Mouse (Mus musculus) hindbrain, embryonic 11.5 days (tissue): ENCODE measurements around the gene Wdr82. TPM values are rescaled to one million over a fixed set of nuclear protein-coding genes. Genes with fewer than 3 reads are reported as not detected.

Experiments
- ATAC-seq: fragments of 200-750 bp; cut with Nextera tagmentation; 2 replicates; pipeline ENCODE4 v1.8.0; 2017; ENCODE audit warnings: mild to moderate bottlenecking, moderate TSS enrichment, moderate library complexity; ENCODE audit not compliant: low FRiP score
- DNase-seq: peaks from one replicate; pipeline ENCODE4 v3.0.0-alpha.2; 2015; ENCODE audit warnings: low spot score
- H3K27ac ChIP-seq: fragments of 300-500 bp; sonication (generic); 2 replicates; pipeline ENCODE4 v1.5.1; 2014; ENCODE audit warnings: mild to moderate bottlenecking, low read depth, low read length
- H3K27me3 ChIP-seq: fragments of 300-500 bp; sonication (generic); 2 replicates; pipeline ENCODE4 v1.6.1; 2014; ENCODE audit warnings: mild to moderate bottlenecking, low read length, moderate library complexity, mixed read lengths; ENCODE audit not compliant: control insufficient read depth, insufficient read depth
- H3K36me3 ChIP-seq: fragments of 300-500 bp; sonication (generic); 2 replicates; pipeline ENCODE4 v1.6.1; 2014; ENCODE audit warnings: mild to moderate bottlenecking, low read length, moderate library complexity, mixed read lengths; ENCODE audit not compliant: control insufficient read depth, insufficient read depth
- H3K4me1 ChIP-seq: fragments of 300-500 bp; sonication (generic); replicated peaks from 2 replicates; pipeline ENCODE4 v1.6.1; 2014; ENCODE audit warnings: low read length, mixed read lengths; ENCODE audit not compliant: control insufficient read depth, insufficient read depth
- H3K4me2 ChIP-seq: fragments of 300-500 bp; sonication (generic); replicated peaks from 2 replicates; pipeline ENCODE4 v1.6.1; 2014; ENCODE audit warnings: mild to moderate bottlenecking, low read depth, low read length
- H3K4me3 ChIP-seq: fragments of 300-500 bp; sonication (generic); 2 replicates; pipeline ENCODE4 v1.5.1; 2014; ENCODE audit warnings: low read depth, low read length
- H3K9ac ChIP-seq: fragments of 300-500 bp; sonication (generic); 2 replicates; pipeline ENCODE4 v1.6.1; 2014; ENCODE audit warnings: low read depth, low read length
- H3K9me3 ChIP-seq: fragments of 300-500 bp; sonication (generic); 2 replicates; pipeline ENCODE4 v1.6.1; 2016; ENCODE audit warnings: low read length; ENCODE audit not compliant: control insufficient read depth
- WGBS: fragments of 180-500 bp; shearing (Covaris S2); extraction: QIAGEN DNeasy Blood & Tissue Kit; methylation state at CpG from one replicate; pipeline ENCODE4 v1.1.7; 2014; 5-methylcytosine and 5-hydroxymethylcytosine counted together
- polyA plus RNA-seq: library from polyadenylated mRNA; unstranded; fragments of >200 nt; fragmentation: Nextera tagmentation; extraction: Ambion mirVana; gene quantifications from 2 replicates; pipeline ENCODE4 v1.2.1, GENCODE M21; 2014

The Wdr82 gene
- polyA plus RNA-seq, 1 experiment from 2014 or later: 32.8 TPM

DNA sequence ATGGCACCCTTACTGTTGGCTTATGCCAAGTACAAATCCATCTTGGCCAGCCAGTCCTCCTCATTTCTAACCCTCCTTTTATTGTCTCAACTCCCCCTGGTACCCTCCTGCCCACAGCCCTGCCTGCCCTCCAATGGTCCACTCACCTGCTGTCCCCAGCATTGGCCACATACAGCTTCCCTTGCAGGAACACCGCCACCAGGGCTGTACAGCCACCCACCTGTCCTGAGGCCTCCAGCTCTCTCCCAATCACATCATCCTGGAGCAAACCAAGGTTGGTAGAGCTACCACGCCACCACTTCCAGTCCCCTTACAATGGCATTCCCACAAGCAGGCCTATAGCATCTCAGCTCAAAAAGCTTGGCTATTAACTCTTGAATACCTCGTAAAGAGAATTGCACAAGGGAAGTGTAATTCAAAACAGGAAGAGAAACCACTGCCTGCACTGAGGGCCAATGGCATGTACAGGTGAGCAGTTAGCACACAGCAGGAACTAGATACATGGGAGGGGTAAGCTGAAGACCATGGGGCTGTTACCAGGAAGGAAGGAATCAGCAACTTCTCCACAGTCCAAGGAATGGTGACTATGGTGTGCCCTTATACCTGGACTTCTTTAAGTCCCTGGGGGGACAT, 26.5 kb downstream of the Wdr82 start:
- DNase-seq: no peak
- no peak overlapping the region for H3K9ac ChIP-seq
- WGBS: 92% methylated on average over 3 of the region's 3 CpGs
- H3K36me3 ChIP-seq: 0 out of 2 replicates have a peak, but pooled peaks cover 3% of the 10 kb centered on the region
- H3K9me3 ChIP-seq: no peaks in the 10 kb centered on the region
- no peaks in the 10 kb centered on the region; the same call in none of the 2 replicates for H3K4me1 ChIP-seq
- no peaks in the 10 kb centered on the region for H3K27me3 ChIP-seq
- no peak overlapping the region for H3K4me2 ChIP-seq
- ATAC-seq: no peak
- no peak overlapping the region for H3K4me3 ChIP-seq
- H3K27ac ChIP-seq: no peak overlapping the region

DNA sequence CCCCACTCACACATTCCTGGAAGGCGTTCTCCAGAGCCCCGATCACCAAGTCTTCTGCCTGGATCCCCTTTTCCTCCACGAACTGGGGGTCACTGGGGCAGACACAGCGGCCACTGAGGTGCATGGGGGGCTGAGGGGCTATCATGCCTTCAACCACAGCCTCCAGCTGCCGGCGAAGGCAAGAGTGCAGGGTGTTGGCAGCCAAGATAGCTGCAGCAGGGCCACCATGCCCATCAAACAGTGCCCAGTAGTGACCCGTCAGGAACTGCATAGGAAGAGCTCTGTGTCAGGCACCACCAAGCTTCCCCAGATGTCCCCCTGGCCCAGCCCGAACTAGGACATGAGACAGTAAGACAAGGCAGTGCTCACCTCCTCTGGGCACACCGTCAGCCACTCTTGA, 27.0 kb downstream of the Wdr82 start:
- no peak overlapping the region for H3K4me3 ChIP-seq
- DNase-seq: no peak
- H3K4me2 ChIP-seq: no peak overlapping the region
- WGBS: 92% methylated on average over 9 of the region's 9 CpGs
- H3K9ac ChIP-seq: no peak overlapping the region
- 0 out of 2 replicates have a peak, but pooled peaks cover 3% of the 10 kb centered on the region for H3K36me3 ChIP-seq
- no peaks in the 10 kb centered on the region for H3K27me3 ChIP-seq
- no peak for ATAC-seq
- no peaks in the 10 kb centered on the region; the same call in none of the 2 replicates for H3K4me1 ChIP-seq
- H3K9me3 ChIP-seq: no peaks in the 10 kb centered on the region
- no peak overlapping the region for H3K27ac ChIP-seq

DNA sequence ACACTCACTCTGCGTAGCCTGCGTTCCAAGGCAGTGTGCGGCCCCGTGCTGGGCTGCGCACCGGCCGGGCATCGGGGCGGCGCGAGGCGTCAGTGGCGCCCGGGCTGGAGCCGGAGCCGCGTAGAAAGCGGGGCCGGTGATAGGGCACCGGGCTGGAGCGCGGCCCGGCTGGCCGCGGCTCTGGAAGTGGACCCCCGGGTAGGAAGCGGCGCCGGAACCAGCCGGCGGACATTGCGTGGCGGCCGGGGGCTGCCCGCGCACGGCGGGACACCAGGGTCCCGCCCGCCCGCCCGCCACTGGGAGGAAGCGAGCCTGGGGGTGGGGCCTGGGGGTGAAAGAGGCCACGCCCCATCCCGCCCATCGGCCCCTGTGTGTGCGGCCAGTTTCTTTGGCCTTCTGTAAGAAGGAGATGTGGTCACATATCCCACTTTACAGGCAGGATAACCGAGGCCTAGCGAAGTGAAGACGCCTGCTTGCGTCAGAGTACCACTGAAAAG, 28.3 kb downstream of the Wdr82 start:
- ATAC-seq (peak; percentile 67), DNase-seq (peak; percentile 81)
- no peak overlapping the region for H3K27ac ChIP-seq
- H3K4me3 ChIP-seq: peak overlapping the region; percentile 56
- H3K4me1 ChIP-seq: peaks cover 4% of the 10 kb centered on the region
- WGBS: under 1% methylated on average over 36 of the region's 51 CpGs
- H3K36me3 ChIP-seq: no peaks in the 10 kb centered on the region
- no peaks in the 10 kb centered on the region for H3K27me3 ChIP-seq
- peak overlapping the region; percentile 74 for H3K9ac ChIP-seq
- no peaks in the 10 kb centered on the region for H3K9me3 ChIP-seq
- H3K4me2 ChIP-seq: peak overlapping the region; percentile 51

DNA sequence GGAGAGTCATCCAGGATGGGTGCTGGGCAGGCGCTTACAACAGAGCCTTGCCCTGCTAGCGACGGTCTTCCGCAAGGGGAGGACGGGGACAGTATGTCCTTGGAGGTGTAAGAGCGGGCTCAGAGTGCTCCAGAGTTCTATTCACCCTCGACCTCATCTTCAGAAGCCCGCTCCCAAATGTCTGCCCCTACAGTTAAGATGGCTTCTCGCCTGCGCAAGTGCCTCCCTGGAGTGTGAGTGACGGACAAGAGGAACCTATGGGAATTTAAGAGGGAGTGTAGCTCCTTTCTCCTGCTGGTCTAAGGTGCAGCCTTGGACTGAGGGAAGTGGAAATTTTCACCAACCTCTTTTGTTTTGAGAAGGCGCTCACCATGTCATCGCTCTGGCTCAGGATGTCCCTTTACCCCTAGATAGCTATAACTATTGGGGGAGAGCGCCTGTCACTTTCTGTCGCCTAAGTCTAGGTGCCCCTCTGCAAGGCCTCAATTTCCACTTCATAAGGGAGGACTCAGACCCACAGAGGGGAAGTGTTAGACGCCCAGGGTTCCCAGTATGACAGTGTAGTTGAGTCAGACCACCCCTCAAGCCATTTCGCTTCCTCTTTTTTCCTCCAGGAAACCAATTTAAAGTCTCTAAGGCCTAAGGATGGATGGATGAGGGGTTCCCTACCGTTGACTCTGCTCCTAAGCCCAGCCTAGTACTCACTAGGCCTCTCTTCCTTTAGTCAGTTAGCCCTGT, 29.0 kb downstream of the Wdr82 start, which contains the start of gene Ppm1m:
Ppm1m (minus strand) TSS at position 212 of the 738 bp plus-strand sequence.
- Histone ChIP-seq H3K27me3 (no peaks in the 10 kb centered on the region), H3K27ac (no peak within 1 kb of the TSS), H3K9ac (peak within 1 kb of the TSS; percentile 74), H3K4me1 (peaks cover 4% of the 10 kb centered on the region), H3K4me2 (peak within 1 kb of the TSS; percentile 51), H3K36me3 (no peaks in the 10 kb centered on the region), H3K9me3 (no peaks in the 10 kb centered on the region), H3K4me3 (peak within 1 kb of the TSS; percentile 56)
- WGBS: 37% methylated on average over 18 of the region's 18 CpGs
- no peak for DNase-seq
- no peak for ATAC-seq

DNA sequence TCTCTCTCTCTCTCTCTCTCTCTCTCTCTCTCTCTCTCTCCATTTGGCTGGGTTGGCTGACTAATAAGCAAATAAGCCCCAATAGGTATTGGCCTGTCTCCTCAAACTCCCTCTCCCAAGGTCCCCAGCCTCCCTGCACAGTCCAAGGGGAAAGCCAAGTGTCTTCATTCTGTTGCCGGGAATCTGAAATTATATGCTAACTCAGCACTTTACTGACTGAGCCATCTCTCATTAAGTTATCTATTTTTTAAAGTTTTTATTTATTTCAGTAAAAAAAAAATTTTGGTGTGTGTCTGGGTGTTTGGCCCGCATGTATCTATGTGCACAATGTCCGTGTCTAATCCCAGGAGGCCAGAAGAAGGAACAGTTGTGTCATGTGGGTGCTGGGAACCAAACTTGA, 31.2 kb downstream of the Wdr82 start:
- ATAC-seq: no peak
- Histone ChIP-seq H3K4me1 (peaks cover 4% of the 10 kb centered on the region), H3K9ac (no peak overlapping the region), H3K4me3 (no peak overlapping the region), H3K4me2 (peak overlapping the region; percentile 73), H3K9me3 (no peaks in the 10 kb centered on the region), H3K27ac (no peak overlapping the region), H3K27me3 (no peaks in the 10 kb centered on the region), H3K36me3 (no peaks in the 10 kb centered on the region)
- WGBS: 87% methylated on average over 3 of the region's 3 CpGs
- no peak for DNase-seq

DNA sequence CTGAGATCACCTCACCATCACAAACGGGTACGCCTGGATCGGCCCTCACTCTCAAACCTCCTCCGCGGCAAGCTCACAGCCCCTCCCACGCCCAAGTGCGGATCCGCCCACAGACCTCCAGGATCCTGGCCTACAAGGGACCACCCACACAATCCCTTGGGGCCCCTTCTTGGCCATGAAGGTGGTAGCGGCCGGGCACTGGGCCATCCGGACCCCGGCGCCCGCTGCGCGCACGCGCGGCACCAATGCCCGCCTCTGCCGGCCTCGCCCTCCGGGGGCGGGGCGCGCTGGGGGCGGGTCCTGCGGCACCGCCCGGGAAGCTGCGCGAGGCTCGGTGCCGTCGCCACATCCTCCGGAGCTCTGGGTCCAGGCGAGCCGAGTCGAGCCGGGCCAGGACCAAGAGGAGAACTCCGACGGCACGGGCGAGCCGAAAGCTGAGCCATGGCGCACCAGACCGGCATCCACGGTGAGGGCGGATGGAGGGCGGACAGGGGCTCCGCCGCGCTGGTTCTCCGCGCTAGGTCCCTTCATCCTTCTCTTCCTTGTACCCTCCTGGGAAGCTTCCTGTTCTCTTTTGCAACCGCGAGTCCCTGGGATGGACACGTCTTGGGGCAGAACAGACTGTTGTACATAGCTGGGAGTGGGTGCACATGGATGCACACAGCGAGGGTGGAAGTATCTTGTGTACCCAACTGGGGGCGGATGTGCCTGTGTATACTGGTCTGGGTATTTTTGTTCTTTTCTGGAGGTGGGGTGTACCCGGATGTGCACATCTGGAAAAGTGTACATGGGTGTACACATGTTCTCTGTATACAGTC, 32.3 kb downstream of the Wdr82 start, which contains the start of gene Twf2:
Twf2 (plus strand) TSS at position 290 of the 818 bp plus-strand sequence.
- Histone ChIP-seq H3K4me3 (peak within 1 kb of the TSS; percentile 65), H3K27ac (peak within 1 kb of the TSS; percentile 39; the same call in 1 of the 2 replicates), H3K4me2 (peak within 1 kb of the TSS; percentile 73), H3K9ac (peak within 1 kb of the TSS; percentile 80), H3K27me3 (no peaks in the 10 kb centered on the region), H3K9me3 (no peaks in the 10 kb centered on the region), H3K36me3 (no peaks in the 10 kb centered on the region), H3K4me1 (peaks cover 4% of the 10 kb centered on the region)
- WGBS: 2% methylated on average over 52 of the region's 61 CpGs
- peak; percentile 93 for DNase-seq
- ATAC-seq: peak; percentile 84

DNA sequence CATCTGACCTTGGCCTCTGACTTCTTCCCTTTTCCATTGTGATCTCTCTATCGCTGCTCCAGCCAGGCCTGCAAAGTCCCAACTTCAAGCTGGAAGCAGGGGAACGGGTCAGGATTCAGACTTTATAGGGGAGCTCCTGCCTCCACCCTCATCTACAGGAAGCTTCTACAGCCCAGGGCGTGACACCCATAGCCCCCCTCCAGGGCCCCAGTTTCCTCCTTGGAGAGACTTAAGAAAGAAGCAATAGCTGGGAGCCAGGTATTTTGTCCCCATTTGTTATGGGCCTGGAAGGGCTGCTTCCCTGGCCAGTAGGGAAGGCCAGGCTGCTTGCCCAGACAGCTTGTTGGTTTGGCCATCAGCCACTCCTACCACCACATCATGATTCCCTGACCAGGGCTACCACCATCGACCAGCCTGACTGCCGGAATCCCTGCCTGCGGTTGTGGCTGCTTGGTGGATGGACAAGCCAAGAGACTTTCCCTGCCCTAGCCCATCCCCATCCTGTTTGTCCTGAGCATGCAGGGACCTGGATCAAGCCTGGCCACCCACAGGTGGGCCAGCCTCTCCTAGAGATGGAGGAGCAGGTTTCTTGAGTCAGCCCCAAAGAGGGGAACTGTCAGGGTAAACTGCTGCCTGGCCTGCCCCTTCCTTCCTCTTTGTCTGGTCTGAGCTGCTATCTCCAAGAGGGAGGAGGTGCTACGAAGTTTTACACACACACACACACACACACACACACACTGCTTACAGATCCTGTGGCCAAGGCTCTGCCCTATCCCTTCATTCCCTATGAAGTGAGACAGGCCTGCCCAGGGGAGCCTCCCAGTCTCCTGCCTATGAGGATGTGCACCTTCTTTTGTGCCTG, 33.5 kb downstream of the Wdr82 start:
- Histone ChIP-seq H3K9ac (no peak overlapping the region), H3K27ac (no peak overlapping the region), H3K27me3 (no peaks in the 10 kb centered on the region), H3K4me1 (peaks cover 4% of the 10 kb centered on the region; the same call in 1 of the 2 replicates), H3K4me2 (peak overlapping the region; percentile 73), H3K9me3 (no peaks in the 10 kb centered on the region), H3K36me3 (no peaks in the 10 kb centered on the region), H3K4me3 (peak overlapping the region; percentile 65)
- no peak for ATAC-seq
- no peak for DNase-seq
- 81% methylated on average over 7 of the region's 7 CpGs for WGBS
